Mouse (Mus musculus): Measurements from ENCODE around the gene Rab17.

Rab17 gene

GRCm38 (mm10) chr1:90928575-90928934 is 40.9 kb downstream of the Rab17 start:
- peak; percentile 62 for DNase-seq (ENCODE audit: low read depth, low spot score)

- peak; percentile 20 for DNase-seq (ENCODE audit: low read depth, low spot score)
Measured at GRCm38 (mm10) chr1:90927929-90928574, 41.4 kb downstream of the Rab17 start.

GRCm38 (mm10) chr1:90927308-90927707 is 42.2 kb downstream of the Rab17 start:
- DNase-seq (ENCODE audit: low read depth, low spot score), result no peak

- DNase-seq (ENCODE audit: low read depth, low spot score), result no peak
Measured at GRCm38 (mm10) chr1:90926030-90926429, 43.4 kb downstream of the Rab17 start.

GRCm38 (mm10) chr1:90921687-90922086 is 47.8 kb downstream of the Rab17 start:
- no peak for DNase-seq (ENCODE audit: low read depth, low spot score)

GRCm38 (mm10) chr1:90917509-90917908 is 52.0 kb downstream of the Rab17 start:
- DNase-seq (ENCODE audit: low read depth, low spot score), result no peak

GRCm38 (mm10) chr1:90914948-90915569 is 54.4 kb downstream of the Rab17 start, which contains the start of gene Mlph:
Gene Mlph, plus strand, starts transcription at chr1:90915085.
- no peak for DNase-seq (ENCODE audit: low read depth, low spot score)

GRCm38 (mm10) chr1:90913231-90913630 is 56.2 kb downstream of the Rab17 start:
- no peak for DNase-seq (ENCODE audit: low read depth, low spot score)

- no peak for DNase-seq (ENCODE audit: low read depth, low spot score)
Measured at GRCm38 (mm10) chr1:90909631-90910152, 59.8 kb downstream of the Rab17 start.

GRCm38 (mm10) chr1:90909161-90909560 is 60.3 kb downstream of the Rab17 start:
- no peak for DNase-seq (ENCODE audit: low read depth, low spot score)

Measured in WW6 (cell line).